Mouse (Mus musculus): Measurements from ENCODE around the gene Orai2. TPM values are rescaled to one million over a fixed set of nuclear protein-coding genes. Genes with fewer than 3 reads are reported as not detected.
A peak's percentile ranks its signal among the peaks of the same experiment; 100 is the strongest.

Orai2 gene
- polyA plus RNA-seq (2012; rRNA removed): 276 and 292 TPM in 2 replicates

DNA sequence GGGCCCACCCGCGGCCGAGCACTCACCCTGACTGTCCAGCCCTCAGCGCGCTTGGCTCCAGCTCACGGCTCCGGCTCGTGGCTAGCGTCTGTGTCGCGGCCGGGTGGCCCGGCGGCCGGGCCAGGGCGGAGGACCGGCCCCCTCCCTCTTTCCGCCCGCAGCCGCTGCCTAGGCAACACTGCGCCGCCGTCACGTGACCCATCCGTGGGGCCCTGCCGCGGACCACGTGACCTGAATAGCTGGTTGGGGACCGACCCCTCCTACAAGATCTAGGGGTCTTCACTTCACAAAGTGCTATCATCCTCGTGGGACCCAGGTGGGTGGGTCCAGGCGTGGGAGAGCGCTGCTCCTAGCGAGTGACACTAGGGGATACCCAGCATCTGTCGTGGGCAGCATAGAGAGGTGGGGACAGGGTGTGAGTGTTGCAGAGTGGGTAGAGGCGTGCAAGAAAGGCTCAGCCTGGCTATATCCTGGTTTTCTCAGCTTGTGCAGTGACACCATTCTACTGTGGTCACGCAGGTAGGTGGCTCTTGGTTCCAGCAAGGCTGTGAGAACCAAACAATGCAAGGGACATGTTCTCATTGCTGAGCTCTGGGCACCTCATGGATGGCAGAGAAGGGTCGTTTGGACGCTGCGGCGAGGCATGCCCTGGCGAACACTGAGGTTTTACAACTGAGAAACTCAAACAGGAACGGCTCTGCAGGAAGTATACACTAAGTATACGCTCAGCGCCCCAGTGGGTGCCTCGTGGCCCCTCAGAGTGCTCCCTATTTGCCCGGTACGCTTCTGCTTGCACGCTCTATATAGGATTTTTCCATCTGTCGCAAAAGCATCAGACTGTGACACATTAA lies at the start of gene Orai2:
Gene Orai2 (minus strand): TSS at position 202 of the 851 bp plus-strand sequence.
- peak; percentile 52 for TF ChIP-seq POLR2A (IDR thresholded peaks at IDR 0.05; ENCODE audit: control insufficient read depth, extremely low read depth, insufficient read depth, low read length, poor library complexity)
- TF ChIP-seq CTCF (IDR thresholded peaks at IDR 0.05; ENCODE audit: borderline replicate concordance, control insufficient read depth, extremely low read depth, insufficient read depth, low read length, poor library complexity): 0 out of 2 replicates have a peak, but pooled peaks have one; percentile 5

DNA sequence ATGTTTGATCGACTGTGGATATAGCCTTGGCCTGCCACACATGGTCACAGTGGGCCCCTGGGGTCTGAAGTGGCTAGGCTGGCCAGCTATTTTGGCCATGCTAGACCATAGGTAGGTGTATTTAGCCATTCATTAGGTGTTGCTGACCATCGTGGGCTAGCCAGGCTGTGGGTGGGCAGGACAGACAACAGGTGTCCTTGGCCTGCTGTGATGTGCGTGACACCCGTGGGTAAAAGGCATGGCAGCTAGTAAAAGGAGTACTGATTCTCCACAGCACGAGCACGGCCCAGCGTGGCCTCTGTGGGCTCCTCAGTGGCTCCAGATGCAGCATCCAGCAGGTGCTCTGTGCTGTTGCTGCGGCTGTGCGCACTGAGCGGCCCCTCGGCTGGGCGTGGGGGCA lies 48.1 kb upstream of the Orai2 start:
- 84% methylated on average over 12 of the region's 12 CpGs for WGBS

More for the DNA sequence above, at the start of gene Orai2:
- peaks cover 44% of the 10 kb centered on the region for H3K4me1 ChIP-seq (replicated peaks; ENCODE audit: control insufficient read depth, insufficient read depth, low read length)
- WGBS: under 1% methylated on average over 49 of the region's 49 CpGs
- H3K36me3 ChIP-seq (ENCODE audit: control insufficient read depth, insufficient read depth, low read length): peaks cover 16% of the 10 kb centered on the region; the same call in 1 of the 2 replicates
- no peaks in the 10 kb centered on the region for H3K27me3 ChIP-seq (ENCODE audit: control insufficient read depth, insufficient read depth, low read length)
- peak; percentile 93 for DNase-seq
- peak within 1 kb of the TSS; percentile 90 for H3K4me3 ChIP-seq (ENCODE audit: control insufficient read depth, insufficient read depth, low read length)
- peak within 1 kb of the TSS; percentile 97 for H3K27ac ChIP-seq (ENCODE audit: control insufficient read depth, insufficient read depth, low read length)

DNA sequence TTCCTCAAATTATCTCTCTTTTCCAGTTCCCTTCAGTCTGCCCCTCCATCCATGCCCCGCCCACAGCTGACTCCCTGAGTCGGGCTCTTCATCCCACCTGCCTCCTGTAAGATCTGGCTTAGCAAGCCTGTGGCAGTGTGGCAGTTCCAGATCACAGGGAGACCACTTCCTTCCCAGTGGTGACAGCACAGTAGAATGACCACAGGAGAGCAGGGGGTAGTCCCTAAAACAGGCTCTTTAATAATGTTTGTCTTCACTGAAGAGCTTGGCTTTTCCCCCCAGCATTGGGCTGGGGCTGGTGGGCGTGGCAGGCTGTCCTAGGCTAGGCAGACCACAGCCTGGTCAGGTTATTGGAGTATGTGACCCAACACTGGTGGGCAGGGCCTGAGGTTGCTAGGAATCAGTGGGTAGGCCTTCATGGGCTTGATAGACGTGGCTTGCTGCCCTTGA lies 47.4 kb upstream of the Orai2 start:
- 54% methylated on average over 4 of the region's 4 CpGs for WGBS
- Histone ChIP-seq H3K27ac (ENCODE audit: control insufficient read depth, insufficient read depth, low read length) (no peak overlapping the region), H3K27me3 (ENCODE audit: control insufficient read depth, insufficient read depth, low read length) (no peaks in the 10 kb centered on the region), H3K4me1 (replicated peaks; ENCODE audit: control insufficient read depth, insufficient read depth, low read length) (no peaks in the 10 kb centered on the region), H3K36me3 (ENCODE audit: control insufficient read depth, insufficient read depth, low read length) (no peaks in the 10 kb centered on the region), H3K4me3 (ENCODE audit: control insufficient read depth, insufficient read depth, low read length) (no peak overlapping the region)
- TF ChIP-seq CTCF (IDR thresholded peaks at IDR 0.05; ENCODE audit: borderline replicate concordance, control insufficient read depth, extremely low read depth, insufficient read depth, low read length, poor library complexity) (no peak), POLR2A (IDR thresholded peaks at IDR 0.05; ENCODE audit: control insufficient read depth, extremely low read depth, insufficient read depth, low read length, poor library complexity) (no peak)
- no peak for DNase-seq

More for the DNA sequence above, 48.1 kb upstream of the Orai2 start:
- no peak overlapping the region for H3K27ac ChIP-seq (ENCODE audit: control insufficient read depth, insufficient read depth, low read length)
- H3K4me3 ChIP-seq (ENCODE audit: control insufficient read depth, insufficient read depth, low read length): no peak overlapping the region
- no peak for DNase-seq
- no peaks in the 10 kb centered on the region for H3K36me3 ChIP-seq (ENCODE audit: control insufficient read depth, insufficient read depth, low read length)
- TF ChIP-seq POLR2A (IDR thresholded peaks at IDR 0.05; ENCODE audit: control insufficient read depth, extremely low read depth, insufficient read depth, low read length, poor library complexity) (no peak), CTCF (IDR thresholded peaks at IDR 0.05; ENCODE audit: borderline replicate concordance, control insufficient read depth, extremely low read depth, insufficient read depth, low read length, poor library complexity) (no peak)
- H3K4me1 ChIP-seq (replicated peaks; ENCODE audit: control insufficient read depth, insufficient read depth, low read length): no peaks in the 10 kb centered on the region
- no peaks in the 10 kb centered on the region for H3K27me3 ChIP-seq (ENCODE audit: control insufficient read depth, insufficient read depth, low read length)

DNA sequence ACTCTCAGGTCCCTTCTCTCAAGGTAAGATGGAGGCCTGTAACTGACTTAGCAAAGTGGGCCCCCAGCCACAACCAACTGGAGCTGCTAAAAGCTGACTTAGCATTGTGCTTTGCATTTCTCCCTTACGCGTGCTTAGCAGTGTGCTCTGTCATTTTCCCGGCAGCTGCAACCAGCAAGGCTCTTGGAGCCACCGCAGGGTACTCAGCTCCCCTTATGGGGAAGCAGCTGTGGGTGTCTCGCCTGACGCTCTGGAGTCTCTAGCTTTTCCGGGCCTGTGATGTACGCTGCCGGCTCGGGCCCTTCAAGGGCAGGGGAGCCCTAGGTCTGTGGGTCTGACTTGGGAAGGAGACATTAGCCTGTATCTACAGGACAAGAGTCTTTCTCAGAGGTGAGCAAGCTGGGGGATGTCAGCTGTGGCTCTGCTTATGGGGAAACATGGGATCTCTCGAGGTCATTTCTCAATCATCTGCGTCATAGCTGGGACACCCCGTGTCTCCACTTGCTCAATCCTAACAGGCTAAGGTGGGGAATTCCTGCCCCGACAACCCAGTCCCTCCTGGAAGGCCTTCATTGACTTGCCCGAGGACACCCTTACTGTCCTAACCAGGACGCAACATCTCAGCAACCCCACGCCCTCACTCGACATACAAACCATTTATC lies 46.6 kb upstream of the Orai2 start:
- TF ChIP-seq POLR2A (IDR thresholded peaks at IDR 0.05; ENCODE audit: control insufficient read depth, extremely low read depth, insufficient read depth, low read length, poor library complexity) (peak; percentile 3; the same call in 1 of the 2 replicates), CTCF (IDR thresholded peaks at IDR 0.05; ENCODE audit: borderline replicate concordance, control insufficient read depth, extremely low read depth, insufficient read depth, low read length, poor library complexity) (no peak)
- 66% methylated on average over 18 of the region's 18 CpGs for WGBS
- no peaks in the 10 kb centered on the region for H3K4me1 ChIP-seq (replicated peaks; ENCODE audit: control insufficient read depth, insufficient read depth, low read length)
- H3K4me3 ChIP-seq (ENCODE audit: control insufficient read depth, insufficient read depth, low read length): no peak overlapping the region
- no peaks in the 10 kb centered on the region for H3K36me3 ChIP-seq (ENCODE audit: control insufficient read depth, insufficient read depth, low read length)
- no peak overlapping the region for H3K27ac ChIP-seq (ENCODE audit: control insufficient read depth, insufficient read depth, low read length)
- DNase-seq: no peak
- H3K27me3 ChIP-seq (ENCODE audit: control insufficient read depth, insufficient read depth, low read length): no peaks in the 10 kb centered on the region

DNA sequence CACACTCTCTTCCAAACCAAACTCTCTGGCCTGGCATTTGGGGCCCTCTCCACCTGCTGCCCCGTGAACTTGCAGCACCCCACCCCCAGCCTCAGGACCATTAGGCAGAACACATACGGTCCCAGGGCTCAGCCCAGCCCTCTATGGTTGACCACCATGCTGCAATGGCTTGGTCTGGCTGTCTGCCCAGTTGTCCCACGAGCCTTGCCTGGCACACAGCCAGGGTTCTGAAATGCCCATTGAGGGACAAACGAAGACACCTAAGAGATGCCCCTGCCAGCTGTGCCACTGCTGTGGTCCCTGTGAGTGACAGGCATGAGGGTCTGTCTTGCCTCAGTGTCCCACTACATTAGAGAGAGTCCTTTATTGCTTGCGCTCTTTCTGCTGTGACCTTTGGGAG lies 45.4 kb upstream of the Orai2 start:
- no peak overlapping the region for H3K4me3 ChIP-seq (ENCODE audit: control insufficient read depth, insufficient read depth, low read length)
- H3K36me3 ChIP-seq (ENCODE audit: control insufficient read depth, insufficient read depth, low read length): no peaks in the 10 kb centered on the region
- no peaks in the 10 kb centered on the region for H3K27me3 ChIP-seq (ENCODE audit: control insufficient read depth, insufficient read depth, low read length)
- H3K27ac ChIP-seq (ENCODE audit: control insufficient read depth, insufficient read depth, low read length): no peak overlapping the region
- no peak for DNase-seq
- no peaks in the 10 kb centered on the region for H3K4me1 ChIP-seq (replicated peaks; ENCODE audit: control insufficient read depth, insufficient read depth, low read length)
- TF ChIP-seq CTCF (IDR thresholded peaks at IDR 0.05; ENCODE audit: borderline replicate concordance, control insufficient read depth, extremely low read depth, insufficient read depth, low read length, poor library complexity): no peak
- TF ChIP-seq POLR2A (IDR thresholded peaks at IDR 0.05; ENCODE audit: control insufficient read depth, extremely low read depth, insufficient read depth, low read length, poor library complexity): no peak
- 61% methylated on average over 5 of the region's 5 CpGs for WGBS

DNA sequence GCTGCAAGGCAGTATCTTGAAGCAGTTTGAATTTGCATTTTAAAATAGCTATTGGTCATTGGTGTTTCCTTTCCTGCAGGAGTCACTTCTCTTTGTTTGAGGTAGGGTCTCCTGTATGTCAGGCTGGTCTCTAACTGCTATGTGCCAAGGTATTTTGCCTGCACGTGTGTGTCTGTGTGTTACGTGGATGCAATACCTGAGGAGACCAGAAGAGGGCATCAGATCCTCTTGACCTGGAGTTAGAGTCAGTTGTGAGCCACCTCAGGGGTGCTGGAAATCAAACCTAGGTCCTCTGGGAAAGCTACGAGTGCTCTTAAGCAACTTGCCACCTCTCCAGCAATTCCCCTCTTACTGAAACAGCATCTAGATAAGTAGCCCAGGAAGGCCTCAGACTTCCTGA lies 44.7 kb upstream of the Orai2 start:
- no peak overlapping the region for H3K27ac ChIP-seq (ENCODE audit: control insufficient read depth, insufficient read depth, low read length)
- 96% methylated on average over 3 of the region's 3 CpGs for WGBS
- H3K4me1 ChIP-seq (replicated peaks; ENCODE audit: control insufficient read depth, insufficient read depth, low read length): no peaks in the 10 kb centered on the region
- H3K27me3 ChIP-seq (ENCODE audit: control insufficient read depth, insufficient read depth, low read length): no peaks in the 10 kb centered on the region
- no peak overlapping the region for H3K4me3 ChIP-seq (ENCODE audit: control insufficient read depth, insufficient read depth, low read length)
- no peak for TF ChIP-seq CTCF (IDR thresholded peaks at IDR 0.05; ENCODE audit: borderline replicate concordance, control insufficient read depth, extremely low read depth, insufficient read depth, low read length, poor library complexity)
- TF ChIP-seq POLR2A (IDR thresholded peaks at IDR 0.05; ENCODE audit: control insufficient read depth, extremely low read depth, insufficient read depth, low read length, poor library complexity): no peak
- no peaks in the 10 kb centered on the region for H3K36me3 ChIP-seq (ENCODE audit: control insufficient read depth, insufficient read depth, low read length)
- no peak for DNase-seq

Measured in thymus, adult 2 months (tissue).